Mouse (Mus musculus): Measurements from ENCODE around the gene Clgn. TPM values are rescaled to one million over a fixed set of nuclear protein-coding genes. Genes with fewer than 3 reads are reported as not detected.

Gene Clgn
- polyA plus RNA-seq, 1 experiment from 2014 or later, result 12.6 TPM

DNA sequence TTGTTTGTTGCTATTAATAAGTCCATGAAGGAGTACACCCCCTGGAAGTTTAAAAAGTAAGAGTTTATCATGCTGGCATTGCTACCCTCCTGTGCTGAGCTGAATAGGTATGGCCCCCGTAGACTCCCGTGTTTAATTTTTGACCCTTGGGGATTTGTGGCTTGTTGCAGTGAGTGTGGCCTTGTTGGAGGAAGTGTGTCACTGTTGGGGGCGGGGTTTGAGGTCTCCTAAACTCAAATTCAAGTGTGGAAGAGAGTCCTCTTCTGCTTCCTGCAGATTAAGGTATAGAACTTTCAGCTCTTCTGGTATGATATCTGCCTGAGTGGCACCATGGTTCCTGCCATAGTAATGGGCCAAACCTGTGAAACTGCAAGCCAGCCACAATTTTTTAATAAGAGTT, 69.9 kb downstream of the Clgn start:
- WGBS, result 74% methylated on average over 3 of the region's 3 CpGs
- Histone ChIP-seq H3K9ac (ENCODE audit: low read depth, low read length) (no peak overlapping the region), H3K4me1 (ENCODE audit: control insufficient read depth, insufficient read depth, low read length) (no peaks in the 10 kb centered on the region), H3K36me3 (ENCODE audit: control insufficient read depth, insufficient read depth, low read length) (no peaks in the 10 kb centered on the region), H3K27me3 (ENCODE audit: control insufficient read depth, insufficient read depth, low read depth, low read length) (no peaks in the 10 kb centered on the region), H3K4me2 (ENCODE audit: low read length) (no peak overlapping the region), H3K4me3 (ENCODE audit: low read depth, low read length) (no peak overlapping the region), H3K9me3 (replicated peaks; ENCODE audit: control insufficient read depth, low read length, poor library complexity, severe bottlenecking) (no peaks in the 10 kb centered on the region), H3K27ac (ENCODE audit: low read length) (no peak overlapping the region)
- ATAC-seq, result no peak

Other genes starting within 250 kb of the Clgn start
- gene Tbc1d9, start 224.5 kb upstream of the Clgn start, polyA plus RNA-seq (2015; fragmentation: Nextera tagmentation; extraction: Ambion mirVana), result 17.4 and 17.8 TPM in 2 replicates
- gene Gm10645, start 223.7 kb upstream of the Clgn start, polyA plus RNA-seq (2015; fragmentation: Nextera tagmentation; extraction: Ambion mirVana), result 6.1 and 6.9 TPM in 2 replicates
- 0.18 TPM in 1 of 2 replicates, not detected in the other for gene Ucp1, start 99.5 kb upstream of the Clgn start, polyA plus RNA-seq (2015; fragmentation: Nextera tagmentation; extraction: Ambion mirVana)
- 28.9 and 31.6 TPM in 2 replicates for gene Elmod2, start 57.4 kb upstream of the Clgn start, polyA plus RNA-seq (2015; fragmentation: Nextera tagmentation; extraction: Ambion mirVana)
- gene Mgat4d, start 41.4 kb upstream of the Clgn start, polyA plus RNA-seq (2015; fragmentation: Nextera tagmentation; extraction: Ambion mirVana), result not detected in 2 replicates
- gene Scoc, start 68.5 kb downstream of the Clgn start, polyA plus RNA-seq (2015; fragmentation: Nextera tagmentation; extraction: Ambion mirVana), result 327 and 361 TPM in 2 replicates
- gene Olfr370, start 145.9 kb downstream of the Clgn start, polyA plus RNA-seq (2015; fragmentation: Nextera tagmentation; extraction: Ambion mirVana), result 0.07 TPM in 1 of 2 replicates, not detected in the other
- gene Ndufb7, start 176.8 kb downstream of the Clgn start, polyA plus RNA-seq (2015; fragmentation: Nextera tagmentation; extraction: Ambion mirVana), result 320 and 338 TPM in 2 replicates
- 1,093 and 1,247 TPM in 2 replicates for gene Tecr, start 218.1 kb downstream of the Clgn start, polyA plus RNA-seq (2015; fragmentation: Nextera tagmentation; extraction: Ambion mirVana)
- 60.2 and 60.8 TPM in 2 replicates for gene Dnajb1, start 218.3 kb downstream of the Clgn start, polyA plus RNA-seq (2015; fragmentation: Nextera tagmentation; extraction: Ambion mirVana)

All from midbrain, embryonic 16.5 days (tissue).